Mouse (Mus musculus): ENCODE results near the gene Negr1.
"Not testable (repeated sequence)": the region's sequence is repeated elsewhere in the genome, so short reads cannot be mapped to it uniquely, and the experiment has no call there.

Gene Negr1

GRCm38 (mm10) chr3:157036016-157036415 lies 474.4 kb downstream of the Negr1 start:
- DNase-seq = no peak

GRCm38 (mm10) chr3:157036568-157036967 lies 475.0 kb downstream of the Negr1 start:
- no peak for DNase-seq

GRCm38 (mm10) chr3:157040619-157041018 lies 479.0 kb downstream of the Negr1 start:
- DNase-seq = peak; percentile 14

GRCm38 (mm10) chr3:157044565-157044964 lies 483.0 kb downstream of the Negr1 start:
- no peak for DNase-seq

- not testable (repeated sequence) for DNase-seq
Measured at GRCm38 (mm10) chr3:157064438-157064837, 502.8 kb downstream of the Negr1 start.

GRCm38 (mm10) chr3:157066331-157066730 lies 504.7 kb downstream of the Negr1 start:
- no peak for DNase-seq

GRCm38 (mm10) chr3:157079250-157079965 lies 517.8 kb downstream of the Negr1 start:
- no peak for DNase-seq

- no peak for DNase-seq
Measured at GRCm38 (mm10) chr3:157079966-157080306, 518.3 kb downstream of the Negr1 start.

GRCm38 (mm10) chr3:157080585-157080984 lies 519.0 kb downstream of the Negr1 start:
- DNase-seq = no peak

- no peak for DNase-seq
Measured at GRCm38 (mm10) chr3:157082808-157083784, 521.5 kb downstream of the Negr1 start.

GRCm38 (mm10) chr3:157085180-157085579 lies 523.6 kb downstream of the Negr1 start:
- DNase-seq = no peak

GRCm38 (mm10) chr3:157090051-157090450 lies 528.5 kb downstream of the Negr1 start:
- DNase-seq = no peak

- no peak for DNase-seq
Measured at GRCm38 (mm10) chr3:157096284-157096683, 534.7 kb downstream of the Negr1 start.

- no peak for DNase-seq
Measured at GRCm38 (mm10) chr3:157097514-157097913, 535.9 kb downstream of the Negr1 start.

GRCm38 (mm10) chr3:157098417-157098816 lies 536.8 kb downstream of the Negr1 start:
- DNase-seq = no peak

- DNase-seq = no peak
Measured at GRCm38 (mm10) chr3:157104866-157105579, 543.4 kb downstream of the Negr1 start.

GRCm38 (mm10) chr3:157105580-157106264 lies 544.1 kb downstream of the Negr1 start:
- DNase-seq = no peak

GRCm38 (mm10) chr3:157108156-157108555 lies 546.6 kb downstream of the Negr1 start:
- no peak for DNase-seq

GRCm38 (mm10) chr3:157109308-157109707 lies 547.7 kb downstream of the Negr1 start:
- DNase-seq = peak; percentile 36

GRCm38 (mm10) chr3:157115105-157115760 lies 553.6 kb downstream of the Negr1 start:
- no peak for DNase-seq

GRCm38 (mm10) chr3:157116024-157116423 lies 554.4 kb downstream of the Negr1 start:
- no peak for DNase-seq

GRCm38 (mm10) chr3:157119916-157120315 lies 558.3 kb downstream of the Negr1 start:
- DNase-seq = no peak

Data from right cerebral cortex, postnatal 14 days (tissue).